Mouse (Mus musculus): Measurements from ENCODE around the gene Tmem128. TPM values are rescaled to one million over a fixed set of nuclear protein-coding genes. Genes with fewer than 3 reads are reported as not detected.
A peak's percentile ranks its signal among the peaks of the same experiment; 100 is the strongest.

Gene Tmem128
- polyA plus RNA-seq, 1 experiment = 18.9 TPM

GRCm38 (mm10) chr5:38241473-38241834 is 18.5 kb upstream of the Tmem128 start:
- Histone ChIP-seq H3K4me1 (ENCODE audit: control insufficient read depth, insufficient read depth, low read length) (no peaks in the 10 kb centered on the region), H3K4me3 (replicated peaks; ENCODE audit: control insufficient read depth, low read depth, low read length) (no peak overlapping the region), H3K27ac (ENCODE audit: control insufficient read depth, insufficient read depth, low read depth, low read length, poor library complexity) (no peak overlapping the region)
- 85% methylated on average over 3 of the region's 3 CpGs for WGBS
- no peak for TF ChIP-seq CTCF (IDR thresholded peaks at IDR 0.05; ENCODE audit: control insufficient read depth, insufficient read depth, low read length)
- no peak for TF ChIP-seq POLR2A (IDR thresholded peaks at IDR 0.05; ENCODE audit: borderline replicate concordance, control insufficient read depth, low read depth, low read length)

DNA sequence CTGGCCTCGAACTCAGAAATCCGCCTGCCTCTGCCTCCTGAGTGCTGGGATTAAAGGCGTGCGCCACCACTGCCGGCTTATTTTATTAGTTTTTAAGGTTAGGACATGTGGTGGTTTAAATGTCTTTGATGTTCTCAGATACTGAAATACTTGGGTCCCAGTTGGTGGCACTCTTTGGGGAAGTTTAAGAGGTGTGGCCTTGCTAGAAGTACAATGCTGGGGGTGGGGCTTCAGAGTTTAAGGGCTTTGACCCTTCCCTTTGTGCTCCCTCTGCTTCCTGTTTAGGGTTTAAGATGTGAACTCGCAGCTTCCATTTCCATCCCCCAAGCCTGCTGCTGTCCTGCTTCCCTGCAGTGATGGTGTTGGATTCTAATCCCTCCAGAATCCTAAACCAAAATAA is 18.0 kb upstream of the Tmem128 start:
- TF ChIP-seq POLR2A (IDR thresholded peaks at IDR 0.05; ENCODE audit: borderline replicate concordance, control insufficient read depth, low read depth, low read length) (no peak), CTCF (IDR thresholded peaks at IDR 0.05; ENCODE audit: control insufficient read depth, insufficient read depth, low read length) (no peak)

DNA sequence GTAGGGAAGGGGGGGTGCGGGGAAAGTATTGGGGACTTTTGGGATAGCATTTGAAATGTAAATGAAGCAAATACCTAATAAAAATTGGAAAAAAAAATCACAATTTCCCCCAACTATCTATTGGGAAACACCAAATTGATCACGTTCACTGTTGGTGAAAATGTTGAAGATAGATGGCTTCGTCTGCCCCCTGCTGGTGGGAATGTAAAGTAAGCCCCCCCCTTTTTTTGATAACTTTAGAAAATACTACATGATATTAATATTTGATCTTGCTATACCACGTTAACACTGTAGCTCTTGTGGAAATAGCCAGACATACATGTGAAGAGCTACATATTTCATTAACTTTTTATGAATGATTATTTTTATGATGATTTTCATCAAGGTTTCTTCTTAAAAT is 4.8 kb upstream of the Tmem128 start:
- H3K4me3 ChIP-seq (replicated peaks; ENCODE audit: control insufficient read depth, low read depth, low read length) = no peak overlapping the region
- WGBS = 35% methylated on average over 4 of the region's 4 CpGs

More for the DNA sequence above, 18.0 kb upstream of the Tmem128 start:
- H3K4me1 ChIP-seq (ENCODE audit: control insufficient read depth, insufficient read depth, low read length) = no peaks in the 10 kb centered on the region
- no peak overlapping the region for H3K4me3 ChIP-seq (replicated peaks; ENCODE audit: control insufficient read depth, low read depth, low read length)
- 87% methylated on average over 6 of the region's 6 CpGs for WGBS
- no peak overlapping the region for H3K27ac ChIP-seq (ENCODE audit: control insufficient read depth, insufficient read depth, low read depth, low read length, poor library complexity)

GRCm38 (mm10) chr5:38255644-38256043 is 4.3 kb upstream of the Tmem128 start:
- TF ChIP-seq POLR2A (IDR thresholded peaks at IDR 0.05; ENCODE audit: borderline replicate concordance, control insufficient read depth, low read depth, low read length) = no peak
- TF ChIP-seq CTCF (IDR thresholded peaks at IDR 0.05; ENCODE audit: control insufficient read depth, insufficient read depth, low read length) = no peak
- 6% methylated on average over 3 of the region's 3 CpGs for WGBS

More for the DNA sequence above, 4.8 kb upstream of the Tmem128 start:
- TF ChIP-seq POLR2A (IDR thresholded peaks at IDR 0.05; ENCODE audit: borderline replicate concordance, control insufficient read depth, low read depth, low read length) (no peak), CTCF (IDR thresholded peaks at IDR 0.05; ENCODE audit: control insufficient read depth, insufficient read depth, low read length) (no peak)
- Histone ChIP-seq H3K27ac (ENCODE audit: control insufficient read depth, insufficient read depth, low read depth, low read length, poor library complexity) (no peak overlapping the region), H3K4me1 (ENCODE audit: control insufficient read depth, insufficient read depth, low read length) (no peaks in the 10 kb centered on the region)

DNA sequence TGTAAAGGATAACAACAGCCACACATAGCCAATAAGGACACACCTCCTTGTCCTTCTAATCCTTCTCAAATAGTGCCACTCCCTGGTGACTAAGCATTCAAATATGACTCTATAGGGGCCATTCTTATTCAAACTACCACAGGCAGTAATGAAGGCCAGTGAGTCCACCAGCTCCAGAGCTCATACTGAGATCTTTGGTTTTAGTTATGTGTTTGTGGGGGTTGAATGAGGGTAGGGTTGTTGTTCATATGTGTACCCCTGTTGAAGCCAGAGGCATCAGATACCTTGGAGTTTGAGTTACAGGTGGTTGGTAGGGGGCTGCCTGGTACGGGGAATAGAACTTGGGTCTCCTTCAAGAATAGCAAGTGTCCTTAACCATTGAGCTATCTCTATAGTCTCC is 3.4 kb upstream of the Tmem128 start:
- H3K27ac ChIP-seq (ENCODE audit: control insufficient read depth, insufficient read depth, low read depth, low read length, poor library complexity) = no peak overlapping the region
- WGBS = 95% methylated on average over 1 of the region's 1 CpGs
- no peak overlapping the region for H3K4me3 ChIP-seq (replicated peaks; ENCODE audit: control insufficient read depth, low read depth, low read length)
- H3K4me1 ChIP-seq (ENCODE audit: control insufficient read depth, insufficient read depth, low read length) = no peaks in the 10 kb centered on the region
- TF ChIP-seq POLR2A (IDR thresholded peaks at IDR 0.05; ENCODE audit: borderline replicate concordance, control insufficient read depth, low read depth, low read length) = no peak
- TF ChIP-seq CTCF (IDR thresholded peaks at IDR 0.05; ENCODE audit: control insufficient read depth, insufficient read depth, low read length) = no peak

More at GRCm38 (mm10) chr5:38255644-38256043, 4.3 kb upstream of the Tmem128 start:
- Histone ChIP-seq H3K4me1 (ENCODE audit: control insufficient read depth, insufficient read depth, low read length) (no peaks in the 10 kb centered on the region), H3K4me3 (replicated peaks; ENCODE audit: control insufficient read depth, low read depth, low read length) (no peak overlapping the region), H3K27ac (ENCODE audit: control insufficient read depth, insufficient read depth, low read depth, low read length, poor library complexity) (no peak overlapping the region)

DNA sequence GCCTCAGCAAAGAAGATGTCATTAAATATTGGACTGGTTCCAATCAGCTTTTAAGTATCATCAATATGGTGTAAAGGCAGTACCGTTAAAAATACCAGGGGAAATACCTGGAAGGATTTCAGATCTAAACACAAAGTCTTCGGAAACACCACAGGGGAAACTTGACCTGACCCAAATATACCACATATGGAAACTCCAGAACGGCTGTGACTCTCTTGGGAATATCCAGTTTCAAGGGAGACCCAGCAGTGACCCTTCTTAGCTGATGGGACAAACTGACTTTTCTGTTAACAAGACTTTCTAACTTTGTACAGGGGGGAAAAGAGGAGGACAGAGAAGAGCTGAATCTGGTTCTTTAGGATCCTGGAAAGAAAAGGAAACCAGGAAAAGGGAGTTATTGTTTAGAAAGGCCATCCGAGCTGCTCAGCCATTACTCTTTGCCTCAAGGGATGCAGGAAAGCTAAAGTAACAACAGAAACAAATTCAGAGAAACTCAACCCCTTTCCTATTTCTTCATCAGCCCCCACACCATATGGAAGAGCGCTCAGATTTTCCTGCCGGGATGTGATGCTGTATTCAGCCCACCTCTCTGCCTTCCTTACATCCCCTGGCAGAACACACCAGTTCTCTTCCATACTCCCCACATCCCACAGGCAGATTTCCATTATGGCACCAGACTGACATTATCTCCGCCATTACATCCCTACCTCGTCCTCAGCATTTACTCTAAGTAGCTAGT is 1.8 kb upstream of the Tmem128 start:
- Histone ChIP-seq H3K27ac (ENCODE audit: control insufficient read depth, insufficient read depth, low read depth, low read length, poor library complexity) (no peak overlapping the region), H3K4me3 (replicated peaks; ENCODE audit: control insufficient read depth, low read depth, low read length) (no peak overlapping the region), H3K4me1 (ENCODE audit: control insufficient read depth, insufficient read depth, low read length) (no peaks in the 10 kb centered on the region)
- 90% methylated on average over 8 of the region's 8 CpGs for WGBS
- no peak for TF ChIP-seq POLR2A (IDR thresholded peaks at IDR 0.05; ENCODE audit: borderline replicate concordance, control insufficient read depth, low read depth, low read length)
- TF ChIP-seq CTCF (IDR thresholded peaks at IDR 0.05; ENCODE audit: control insufficient read depth, insufficient read depth, low read length) = no peak

DNA sequence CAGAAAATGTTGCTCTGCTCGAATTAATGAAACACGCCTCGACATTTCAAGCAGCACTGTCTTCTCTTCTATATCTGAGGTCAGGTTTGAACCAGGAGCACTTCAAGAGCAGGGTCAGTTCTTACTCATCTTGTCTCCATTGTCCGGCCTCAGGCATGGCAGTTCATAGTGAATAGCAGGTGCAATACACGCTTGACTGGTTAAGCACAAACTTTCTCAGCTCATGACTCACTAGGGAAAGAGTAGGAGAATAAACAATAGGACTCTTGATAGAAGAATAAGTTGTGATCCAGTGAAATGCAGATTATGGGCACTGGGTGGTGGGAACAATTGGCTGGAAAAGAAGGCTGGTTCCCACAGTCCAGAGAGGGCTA is 1.2 kb upstream of the Tmem128 start:
- 84% methylated on average over 5 of the region's 5 CpGs for WGBS

DNA sequence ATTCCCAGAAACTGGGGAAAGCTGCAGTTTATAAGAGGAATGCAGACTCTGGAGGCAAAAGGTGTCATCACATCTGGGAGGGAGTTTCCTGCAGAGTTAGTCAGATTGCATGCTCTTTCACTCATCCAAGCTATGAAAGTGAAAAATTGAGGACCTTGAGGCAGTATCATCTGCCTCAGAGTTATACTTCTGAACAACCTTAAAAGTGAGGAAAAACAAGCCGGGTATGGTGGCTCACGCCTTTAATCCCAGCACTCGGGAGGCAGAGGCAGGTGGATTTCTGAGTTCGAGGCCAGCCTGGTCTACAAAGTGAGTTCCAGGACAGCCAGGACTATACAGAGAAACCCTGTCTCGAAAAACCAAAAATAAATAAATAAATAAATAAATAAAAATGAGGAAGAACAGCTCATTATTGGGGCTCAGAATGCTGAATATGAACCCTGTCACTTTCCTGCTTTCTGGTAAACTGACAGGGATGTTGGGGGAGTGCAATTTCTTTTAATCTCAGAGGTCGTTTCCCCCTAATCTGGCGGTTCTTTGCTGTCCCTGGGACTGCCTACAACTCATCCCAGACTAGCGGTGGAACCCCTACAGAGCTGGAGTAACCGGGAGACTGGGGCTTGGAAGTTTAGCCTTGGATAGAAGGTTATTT is 404 bp upstream of the Tmem128 start:
- WGBS = 31% methylated on average over 9 of the region's 9 CpGs
- H3K4me3 ChIP-seq (replicated peaks; ENCODE audit: control insufficient read depth, low read depth, low read length) = peak overlapping the region; percentile 95
- H3K27ac ChIP-seq (ENCODE audit: control insufficient read depth, insufficient read depth, low read depth, low read length, poor library complexity) = peak overlapping the region; percentile 89; the same call in 1 of the 2 replicates
- no peaks in the 10 kb centered on the region for H3K4me1 ChIP-seq (ENCODE audit: control insufficient read depth, insufficient read depth, low read length)
- no peak for TF ChIP-seq CTCF (IDR thresholded peaks at IDR 0.05; ENCODE audit: control insufficient read depth, insufficient read depth, low read length)
- no peak for TF ChIP-seq POLR2A (IDR thresholded peaks at IDR 0.05; ENCODE audit: borderline replicate concordance, control insufficient read depth, low read depth, low read length)

More for the DNA sequence above, 1.2 kb upstream of the Tmem128 start:
- Histone ChIP-seq H3K27ac (ENCODE audit: control insufficient read depth, insufficient read depth, low read depth, low read length, poor library complexity) (no peak overlapping the region), H3K4me1 (ENCODE audit: control insufficient read depth, insufficient read depth, low read length) (no peaks in the 10 kb centered on the region), H3K4me3 (replicated peaks; ENCODE audit: control insufficient read depth, low read depth, low read length) (no peak overlapping the region)
- TF ChIP-seq CTCF (IDR thresholded peaks at IDR 0.05; ENCODE audit: control insufficient read depth, insufficient read depth, low read length) (no peak), POLR2A (IDR thresholded peaks at IDR 0.05; ENCODE audit: borderline replicate concordance, control insufficient read depth, low read depth, low read length) (no peak)
